Mouse (Mus musculus): ENCODE data around the gene Gm37240.

DNA sequence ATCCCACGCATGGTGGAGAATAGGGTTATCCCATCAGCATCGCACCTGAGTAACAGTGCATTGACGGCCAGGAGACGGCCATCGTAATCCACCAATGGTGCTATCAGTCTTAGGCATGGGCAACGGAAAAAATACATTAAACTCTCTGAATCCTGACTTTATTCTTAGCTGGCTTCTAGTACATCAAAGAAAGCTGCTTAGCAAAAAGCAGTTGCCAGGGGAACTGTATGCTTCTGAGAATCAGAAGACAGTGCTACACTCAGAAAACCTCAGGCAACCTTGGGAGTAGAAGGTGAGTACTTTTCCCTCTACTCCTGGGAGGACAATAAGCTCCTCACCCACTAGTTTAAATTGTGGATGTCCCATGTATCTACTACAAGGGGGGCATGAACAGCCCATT lies 219.6 kb downstream of the Gm37240 start:
- TF ChIP-seq POLR2A (IDR thresholded peaks at IDR 0.05; ENCODE audit: borderline replicate concordance, insufficient read depth, low read length) (no peak), CTCF (IDR thresholded peaks at IDR 0.05; ENCODE audit: borderline replicate concordance, insufficient read depth, low read depth, low read length) (no peak)
